Mouse (Mus musculus): ENCODE data around the gene Moap1. TPM values are rescaled to one million over a fixed set of nuclear protein-coding genes. Genes with fewer than 3 reads are reported as not detected.

Moap1 gene
- polyA plus RNA-seq, 1 experiment from 2014 or later, result 7.6 TPM

- no peak overlapping the region for H3K9ac ChIP-seq
- no peaks in the 10 kb centered on the region for H3K9me3 ChIP-seq (replicated peaks)
- 57% methylated on average over 3 of the region's 3 CpGs for WGBS (ENCODE audit: insufficient replicate concordance)
- H3K4me2 ChIP-seq, result no peak overlapping the region
- no peak for ATAC-seq (ENCODE audit: insufficient read depth)
- H3K36me3 ChIP-seq (replicated peaks), result no peaks in the 10 kb centered on the region
- H3K4me1 ChIP-seq (replicated peaks), result peaks cover 25% of the 10 kb centered on the region
- no peaks in the 10 kb centered on the region for H3K27me3 ChIP-seq
- no peak overlapping the region for H3K4me3 ChIP-seq (replicated peaks)
- H3K27ac ChIP-seq (replicated peaks), result no peak overlapping the region
These were observed 3.2 kb downstream of the Moap1 start for GRCm38 (mm10) chr12:102740285-102740684.

- no peak overlapping the region for H3K27ac ChIP-seq (replicated peaks)
- no peaks in the 10 kb centered on the region for H3K36me3 ChIP-seq (replicated peaks)
- H3K27me3 ChIP-seq, result no peaks in the 10 kb centered on the region
- 70% methylated on average over 5 of the region's 5 CpGs for WGBS (ENCODE audit: insufficient replicate concordance)
- H3K4me3 ChIP-seq (replicated peaks), result no peak overlapping the region
- no peaks in the 10 kb centered on the region for H3K9me3 ChIP-seq (replicated peaks)
- H3K4me2 ChIP-seq, result no peak overlapping the region
- no peak overlapping the region for H3K9ac ChIP-seq
- H3K4me1 ChIP-seq (replicated peaks), result peaks cover 15% of the 10 kb centered on the region
- no peak for ATAC-seq (ENCODE audit: insufficient read depth)
These were observed 4.4 kb downstream of the Moap1 start for GRCm38 (mm10) chr12:102739096-102739495.

GRCm38 (mm10) chr12:102733381-102733780 lies 10.1 kb downstream of the Moap1 start:
- peaks cover 27% of the 10 kb centered on the region for H3K4me1 ChIP-seq (replicated peaks)
- no peak overlapping the region for H3K4me3 ChIP-seq (replicated peaks)
- ATAC-seq (ENCODE audit: insufficient read depth), result no peak
- no peaks in the 10 kb centered on the region for H3K27me3 ChIP-seq
- no peak overlapping the region for H3K9ac ChIP-seq
- H3K9me3 ChIP-seq (replicated peaks), result no peaks in the 10 kb centered on the region
- H3K36me3 ChIP-seq (replicated peaks), result no peaks in the 10 kb centered on the region
- H3K27ac ChIP-seq (replicated peaks), result no peak overlapping the region
- 6% methylated on average over 5 of the region's 5 CpGs for WGBS (ENCODE audit: insufficient replicate concordance)
- no peak overlapping the region for H3K4me2 ChIP-seq

- WGBS (ENCODE audit: insufficient replicate concordance), result 38% methylated on average over 16 of the region's 16 CpGs
- Histone ChIP-seq H3K4me1 (replicated peaks) (peaks cover 27% of the 10 kb centered on the region), H3K4me2 (peak overlapping the region; percentile 55), H3K9ac (no peak overlapping the region), H3K27ac (replicated peaks) (no peak overlapping the region), H3K27me3 (no peaks in the 10 kb centered on the region), H3K4me3 (replicated peaks) (peak overlapping the region; percentile 24; the same call in 1 of the 2 replicates), H3K9me3 (replicated peaks) (no peaks in the 10 kb centered on the region), H3K36me3 (replicated peaks) (no peaks in the 10 kb centered on the region)
- no peak for ATAC-seq (ENCODE audit: insufficient read depth)
These were observed 12.5 kb downstream of the Moap1 start for GRCm38 (mm10) chr12:102730798-102731619.

- Histone ChIP-seq H3K9ac (no peak overlapping the region), H3K4me2 (peak overlapping the region; percentile 55), H3K4me1 (replicated peaks) (peaks cover 29% of the 10 kb centered on the region), H3K9me3 (replicated peaks) (no peaks in the 10 kb centered on the region), H3K36me3 (replicated peaks) (no peaks in the 10 kb centered on the region), H3K27ac (replicated peaks) (no peak overlapping the region), H3K27me3 (no peaks in the 10 kb centered on the region), H3K4me3 (replicated peaks) (peak overlapping the region; percentile 24)
- 36% methylated on average over 26 of the region's 26 CpGs for WGBS (ENCODE audit: insufficient replicate concordance)
- peak; percentile 79 for ATAC-seq (ENCODE audit: insufficient read depth)
These were observed 13.3 kb downstream of the Moap1 start for GRCm38 (mm10) chr12:102729855-102730797.

- H3K4me2 ChIP-seq, result no peak overlapping the region
- H3K9me3 ChIP-seq (replicated peaks), result no peaks in the 10 kb centered on the region
- H3K27ac ChIP-seq (replicated peaks), result no peak overlapping the region
- peaks cover 17% of the 10 kb centered on the region for H3K4me1 ChIP-seq (replicated peaks)
- WGBS (ENCODE audit: insufficient replicate concordance), result 54% methylated on average over 7 of the region's 7 CpGs
- no peak overlapping the region for H3K4me3 ChIP-seq (replicated peaks)
- 0 out of 2 replicates have a peak, but pooled peaks cover 3% of the 10 kb centered on the region for H3K27me3 ChIP-seq
- H3K9ac ChIP-seq, result no peak overlapping the region
- ATAC-seq (ENCODE audit: insufficient read depth), result no peak
- H3K36me3 ChIP-seq (replicated peaks), result no peaks in the 10 kb centered on the region
These were observed 17.7 kb downstream of the Moap1 start for GRCm38 (mm10) chr12:102725761-102726175.

- Histone ChIP-seq H3K27ac (replicated peaks) (no peak overlapping the region), H3K36me3 (replicated peaks) (no peaks in the 10 kb centered on the region), H3K9ac (no peak overlapping the region), H3K4me2 (no peak overlapping the region), H3K27me3 (0 out of 2 replicates have a peak, but pooled peaks cover 4% of the 10 kb centered on the region), H3K4me1 (replicated peaks) (peaks cover 11% of the 10 kb centered on the region), H3K4me3 (replicated peaks) (no peak overlapping the region), H3K9me3 (replicated peaks) (no peaks in the 10 kb centered on the region)
- no peak for ATAC-seq (ENCODE audit: insufficient read depth)
- 77% methylated on average over 6 of the region's 6 CpGs for WGBS (ENCODE audit: insufficient replicate concordance)
These were observed 18.3 kb downstream of the Moap1 start for GRCm38 (mm10) chr12:102725146-102725545.

GRCm38 (mm10) chr12:102723861-102724260 lies 19.6 kb downstream of the Moap1 start:
- Histone ChIP-seq H3K36me3 (replicated peaks) (no peaks in the 10 kb centered on the region), H3K27ac (replicated peaks) (no peak overlapping the region), H3K9me3 (replicated peaks) (no peaks in the 10 kb centered on the region), H3K4me2 (no peak overlapping the region), H3K27me3 (0 out of 2 replicates have a peak, but pooled peaks cover 4% of the 10 kb centered on the region), H3K4me3 (replicated peaks) (no peak overlapping the region), H3K4me1 (replicated peaks) (peaks cover 5% of the 10 kb centered on the region; the same call in 1 of the 2 replicates), H3K9ac (no peak overlapping the region)
- no peak for ATAC-seq (ENCODE audit: insufficient read depth)
- 47% methylated on average over 6 of the region's 6 CpGs for WGBS (ENCODE audit: insufficient replicate concordance)

GRCm38 (mm10) chr12:102722966-102723365 lies 20.5 kb downstream of the Moap1 start:
- ATAC-seq (ENCODE audit: insufficient read depth), result no peak
- H3K36me3 ChIP-seq (replicated peaks), result no peaks in the 10 kb centered on the region
- WGBS (ENCODE audit: insufficient replicate concordance), result 68% methylated on average over 8 of the region's 8 CpGs
- no peak overlapping the region for H3K9ac ChIP-seq
- peaks cover 5% of the 10 kb centered on the region; the same call in 1 of the 2 replicates for H3K4me1 ChIP-seq (replicated peaks)
- H3K4me3 ChIP-seq (replicated peaks), result no peak overlapping the region
- no peaks in the 10 kb centered on the region for H3K9me3 ChIP-seq (replicated peaks)
- H3K4me2 ChIP-seq, result no peak overlapping the region
- no peak overlapping the region for H3K27ac ChIP-seq (replicated peaks)
- H3K27me3 ChIP-seq, result 0 out of 2 replicates have a peak, but pooled peaks cover 4% of the 10 kb centered on the region

- no peak overlapping the region for H3K27ac ChIP-seq (replicated peaks)
- ATAC-seq (ENCODE audit: insufficient read depth), result no peak
- H3K4me1 ChIP-seq (replicated peaks), result peaks cover 5% of the 10 kb centered on the region; the same call in 1 of the 2 replicates
- H3K4me3 ChIP-seq (replicated peaks), result no peak overlapping the region
- H3K36me3 ChIP-seq (replicated peaks), result no peaks in the 10 kb centered on the region
- no peaks in the 10 kb centered on the region for H3K9me3 ChIP-seq (replicated peaks)
- 0 out of 2 replicates have a peak, but pooled peaks cover 4% of the 10 kb centered on the region for H3K27me3 ChIP-seq
- 70% methylated on average over 11 of the region's 11 CpGs for WGBS (ENCODE audit: insufficient replicate concordance)
- no peak overlapping the region for H3K9ac ChIP-seq
- H3K4me2 ChIP-seq, result no peak overlapping the region
These were observed 21.0 kb downstream of the Moap1 start for GRCm38 (mm10) chr12:102722451-102722850.

Measured in liver, embryonic 15.5 days (tissue).